Mouse (Mus musculus) layer of hippocampus, adult 11-12 months (tissue): ENCODE data around the gene Tnfrsf1b.

Source experiments
- DNase-seq: peaks from one replicate; pipeline ENCODE4 v3.0.0; 2022; ENCODE audit warnings: low spot score

The Tnfrsf1b gene

GRCm38 (mm10) chr4:145256144-145256543 lies 9.5 kb upstream of the Tnfrsf1b start:
- no peak for DNase-seq

DNA sequence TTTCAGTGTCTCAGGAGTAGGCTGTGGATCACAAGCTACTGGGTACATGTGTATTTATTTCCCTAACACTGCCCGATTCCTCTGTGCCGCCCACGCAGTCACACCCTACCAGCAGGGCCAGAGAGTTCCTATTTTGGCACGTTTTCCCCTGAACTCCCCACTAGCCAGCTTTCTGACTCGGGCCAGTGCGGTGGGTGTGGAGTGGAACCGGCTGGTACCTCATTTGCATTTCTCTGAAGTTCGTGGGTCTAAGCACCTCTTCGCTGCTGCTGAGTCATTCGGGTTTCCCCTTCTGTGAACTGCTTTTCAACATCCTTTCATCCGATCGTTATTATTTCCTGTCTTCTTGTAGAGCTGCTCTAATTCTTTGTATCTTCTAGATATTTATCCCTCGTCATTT lies 7.7 kb upstream of the Tnfrsf1b start:
- DNase-seq: peak; percentile 28

- DNase-seq: no peak
Observed at GRCm38 (mm10) chr4:145252611-145253010, 5.9 kb upstream of the Tnfrsf1b start.

DNA sequence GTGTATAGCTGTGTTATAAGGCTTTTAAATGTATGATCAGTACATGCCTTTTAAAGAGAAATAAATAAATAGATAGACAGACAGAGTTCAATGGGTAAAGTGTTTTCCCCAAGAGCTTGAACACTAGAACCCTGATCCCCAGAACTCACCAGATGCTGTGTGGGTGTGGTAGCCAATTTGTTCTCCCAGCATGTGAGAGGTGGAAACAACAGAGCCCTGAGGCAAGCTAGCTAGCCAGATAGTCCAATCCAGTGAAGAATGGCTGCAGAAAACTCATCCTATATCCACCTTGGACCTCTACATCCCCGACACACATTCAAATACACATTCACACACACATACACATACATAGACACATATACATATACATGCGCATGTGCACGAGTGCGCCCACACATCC lies 4.9 kb upstream of the Tnfrsf1b start:
- DNase-seq: peak; percentile 22

GRCm38 (mm10) chr4:145250002-145250401 lies 3.3 kb upstream of the Tnfrsf1b start:
- DNase-seq: no peak

GRCm38 (mm10) chr4:145247556-145247955 lies 886 bp upstream of the Tnfrsf1b start:
- no peak for DNase-seq

DNA sequence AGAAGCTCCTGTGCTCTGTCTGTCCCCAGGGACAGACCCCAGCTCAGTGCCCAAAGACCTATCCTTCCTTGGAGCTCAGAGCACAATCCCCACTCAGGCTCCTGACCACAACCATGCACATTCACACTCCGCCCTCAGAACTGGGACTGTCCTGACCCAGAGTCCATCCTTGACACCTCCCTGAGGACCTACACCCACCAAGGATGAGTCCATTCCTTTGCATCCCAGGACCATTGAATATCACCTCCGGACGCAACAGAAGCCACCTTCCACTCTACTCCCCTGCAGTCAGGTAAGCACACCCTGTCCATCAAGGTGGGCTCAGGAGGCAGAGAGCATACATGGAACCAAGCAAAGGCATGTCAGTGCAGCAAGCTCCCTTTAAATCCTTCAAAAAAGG lies 1.1 kb downstream of the Tnfrsf1b start:
- DNase-seq: no peak

DNA sequence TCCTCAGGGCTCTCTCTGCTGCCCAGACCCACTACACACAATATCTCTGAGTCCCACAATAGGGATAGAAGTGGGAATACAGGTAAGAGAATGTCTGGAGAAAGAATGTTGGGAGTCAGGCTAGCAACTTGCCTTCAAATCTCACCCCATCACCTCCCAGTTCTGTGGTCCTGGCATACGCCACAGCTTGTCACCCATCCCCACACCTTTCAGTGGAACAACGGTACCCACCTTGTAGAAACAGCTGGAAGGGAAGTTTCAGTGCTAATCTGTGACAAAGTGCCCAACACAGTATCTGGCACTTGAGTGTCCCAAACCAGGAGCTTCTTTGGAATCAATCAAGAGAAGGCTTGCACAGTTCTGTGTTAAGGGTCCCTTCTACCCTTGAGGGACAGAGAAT lies 2.0 kb downstream of the Tnfrsf1b start:
- no peak for DNase-seq

GRCm38 (mm10) chr4:145242719-145243350 lies 3.8 kb downstream of the Tnfrsf1b start:
- no peak for DNase-seq

DNA sequence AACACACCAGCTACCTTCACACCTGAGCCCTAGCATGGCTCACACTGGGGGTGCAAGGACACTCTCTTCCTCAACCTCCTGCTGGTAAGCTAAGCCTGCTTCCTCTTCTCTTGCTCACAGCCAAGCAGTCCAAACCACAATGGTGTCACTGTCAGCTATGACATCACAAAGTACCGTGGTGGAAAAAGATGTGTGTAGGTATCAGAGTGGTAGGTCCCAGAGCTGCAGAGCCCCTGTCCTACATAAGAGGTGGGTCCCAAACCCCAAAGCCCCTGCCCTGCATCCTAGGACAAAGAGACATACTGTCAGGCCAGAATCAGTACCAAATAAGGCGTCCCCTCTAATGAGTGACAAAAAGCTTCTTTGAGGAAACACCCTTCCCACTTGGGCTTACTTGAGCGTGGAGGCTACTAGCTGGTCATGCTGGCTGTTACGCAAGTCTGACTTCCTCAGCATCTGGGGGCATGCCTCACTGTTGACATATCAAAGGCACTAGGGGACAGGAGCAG lies 5.9 kb downstream of the Tnfrsf1b start:
- DNase-seq: peak; percentile 40

DNA sequence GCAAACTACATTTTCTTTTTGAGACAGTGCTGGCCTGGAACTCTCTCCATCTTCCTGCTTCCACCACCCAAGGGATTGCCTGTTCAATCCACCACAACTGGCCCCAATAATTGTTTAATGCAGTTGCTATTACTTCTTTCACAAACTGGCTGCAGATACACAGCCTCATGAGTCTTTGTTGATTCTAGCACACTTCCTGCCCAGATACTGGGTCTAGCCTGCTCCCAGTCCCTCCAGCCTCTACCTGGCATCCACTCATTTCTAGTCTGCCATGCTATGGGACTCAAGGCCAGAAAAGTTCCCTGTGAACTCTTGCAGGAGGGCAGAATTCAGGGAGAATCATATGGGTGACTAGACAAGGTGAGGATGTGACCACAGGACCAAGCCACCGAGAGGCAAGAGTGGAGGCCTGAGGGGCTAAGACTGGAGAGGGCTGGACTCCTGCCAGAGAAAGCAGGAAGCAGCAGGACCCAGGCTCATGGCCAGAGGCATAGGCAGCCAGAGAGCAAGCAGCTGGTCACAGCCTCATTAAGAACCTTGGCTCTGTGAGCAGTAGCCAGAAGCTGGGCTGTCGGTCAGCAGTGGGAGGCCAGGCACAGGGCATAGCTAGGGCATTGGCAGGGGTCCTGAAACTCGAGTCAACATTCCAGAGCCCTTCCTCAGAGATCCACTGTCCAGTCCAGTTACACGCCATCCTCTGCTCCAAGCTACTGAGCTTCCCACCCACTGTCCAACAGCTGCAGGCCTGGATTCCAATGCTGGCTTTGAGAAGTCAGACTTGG lies 7.4 kb downstream of the Tnfrsf1b start:
- DNase-seq: peak; percentile 63

- no peak for DNase-seq
Observed at GRCm38 (mm10) chr4:145236027-145236426, 10.6 kb downstream of the Tnfrsf1b start.

GRCm38 (mm10) chr4:145233487-145234228 lies 13.0 kb downstream of the Tnfrsf1b start:
- DNase-seq: no peak

GRCm38 (mm10) chr4:145231732-145232131 lies 14.9 kb downstream of the Tnfrsf1b start:
- DNase-seq: peak; percentile 39

- no peak for DNase-seq
Observed at GRCm38 (mm10) chr4:145230647-145231046, 16.0 kb downstream of the Tnfrsf1b start.

- DNase-seq: no peak
Observed at GRCm38 (mm10) chr4:145229524-145230163, 17.0 kb downstream of the Tnfrsf1b start.

DNA sequence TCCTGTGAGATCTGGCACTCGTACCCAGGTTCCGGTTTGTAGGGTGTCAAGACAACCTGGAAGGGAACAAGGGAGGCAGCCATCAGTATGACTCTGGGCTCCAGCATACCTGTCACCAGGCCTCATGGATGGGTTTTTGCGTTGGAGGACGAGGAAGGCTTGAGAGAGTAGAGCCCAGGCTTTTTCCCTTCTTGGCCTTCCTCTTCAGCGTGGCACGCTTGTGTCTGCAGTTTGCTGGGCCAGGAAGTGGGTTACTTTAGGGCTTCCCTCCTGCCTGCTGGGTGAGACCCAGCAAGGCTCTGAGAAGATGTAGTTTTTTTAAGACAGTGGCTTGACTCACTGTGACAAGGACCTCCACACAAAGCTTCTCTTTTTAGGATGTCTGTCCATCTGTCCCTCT lies 17.6 kb downstream of the Tnfrsf1b start:
- DNase-seq: no peak

- no peak for DNase-seq
Observed at GRCm38 (mm10) chr4:145224613-145225012, 22.1 kb downstream of the Tnfrsf1b start.

DNA sequence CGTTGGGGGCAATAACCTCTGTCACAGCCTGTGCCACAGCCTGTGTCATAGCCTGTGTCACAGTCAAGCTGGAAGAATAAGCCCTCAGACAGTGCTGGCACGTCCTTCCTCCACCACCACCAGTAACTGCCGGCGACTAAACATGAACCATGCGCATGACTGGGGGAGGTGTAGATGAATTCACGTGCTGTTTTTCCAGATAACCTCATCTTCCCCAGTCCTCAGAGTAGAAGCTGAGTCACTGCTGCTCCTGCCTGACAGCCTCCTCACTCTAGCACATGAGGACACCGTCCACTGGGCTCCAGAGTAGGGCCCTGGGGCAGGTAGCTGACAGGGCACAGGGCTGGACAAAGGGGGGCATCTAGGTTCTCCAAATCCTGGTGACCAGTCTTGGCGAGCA lies 24.6 kb downstream of the Tnfrsf1b start:
- no peak for DNase-seq

- DNase-seq: no peak
Observed at GRCm38 (mm10) chr4:145221379-145221778, 25.3 kb downstream of the Tnfrsf1b start.

- DNase-seq: no peak
Observed at GRCm38 (mm10) chr4:145220001-145220400, 26.7 kb downstream of the Tnfrsf1b start.
